Mouse (Mus musculus) bone marrow, adult 2 months (tissue): Measurements from ENCODE around the gene Dgcr6.

ENCODE experiments used
- CTCF ChIP-seq: fragments of 200-500 bp; IDR thresholded peaks from 2 replicates; pipeline ENCODE4 v1.5.1; 2011; ENCODE audit warnings: low read length, control low read depth; ENCODE audit not compliant: control insufficient read depth, insufficient read depth
- POLR2A ChIP-seq: fragments of 200-500 bp; IDR thresholded peaks from 2 replicates; pipeline ENCODE4 v1.6.1; 2011; ENCODE audit warnings: low read depth, mild to moderate bottlenecking, control low read depth, low read length, borderline replicate concordance; ENCODE audit not compliant: control insufficient read depth

DNA sequence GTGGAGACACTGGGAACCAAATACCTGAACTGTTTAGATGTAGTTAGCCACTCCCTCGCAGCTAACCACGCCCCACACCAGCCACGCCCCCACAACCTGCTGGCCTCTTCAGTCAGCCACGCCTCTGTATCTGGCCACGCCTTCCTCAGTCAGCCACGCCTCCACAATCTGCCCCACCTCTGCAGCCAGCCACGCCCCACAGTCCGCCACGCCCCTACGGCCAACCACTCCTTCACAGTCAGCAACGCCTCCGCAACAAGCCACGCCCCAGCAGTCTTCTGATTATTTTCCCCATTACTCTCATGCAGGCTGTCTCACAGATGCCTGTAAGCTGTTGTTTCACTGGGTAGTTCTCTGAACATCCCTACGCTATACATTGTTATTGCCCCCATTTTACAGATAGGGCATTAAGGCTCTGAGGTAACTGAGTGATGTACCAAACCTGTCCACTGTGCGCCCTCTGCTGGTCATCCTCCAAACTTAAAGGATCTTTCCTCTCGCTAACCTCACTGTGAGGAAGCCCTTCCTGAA is 16.2 kb upstream of the Dgcr6 start:
- TF ChIP-seq CTCF = peak; percentile 55
- TF ChIP-seq POLR2A = no peak
